Mouse (Mus musculus): ENCODE measurements around the gene Caln1. TPM values are rescaled to one million over a fixed set of nuclear protein-coding genes. Genes with fewer than 3 reads are reported as not detected.

The Caln1 gene
- polyA plus RNA-seq, 1 experiment from 2014 or later, result not detected

DNA sequence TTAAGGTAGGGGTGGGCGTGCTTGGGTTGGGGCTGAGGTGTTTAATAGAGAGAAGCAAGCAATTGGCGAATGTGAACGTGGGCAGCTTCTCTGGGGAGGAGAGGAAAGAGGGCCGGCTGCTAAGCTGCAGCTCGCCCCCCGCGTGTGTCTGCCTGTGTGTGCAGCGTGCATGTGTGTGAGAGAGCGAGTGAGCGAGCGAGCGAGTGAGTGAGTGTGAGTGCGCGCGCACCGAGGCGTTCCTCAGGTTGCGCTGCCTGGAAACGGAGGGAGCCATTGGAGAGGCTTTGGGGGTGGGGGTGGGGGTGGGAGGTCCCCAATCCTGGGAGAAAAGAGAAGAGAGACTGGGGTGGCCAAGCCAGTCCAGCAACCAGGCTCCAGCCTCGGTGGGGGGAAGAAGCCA is 79.2 kb downstream of the Caln1 start:
- H3K4me3 ChIP-seq (ENCODE audit: inconsistent target), result no peak overlapping the region
- H3K36me3 ChIP-seq (ENCODE audit: inconsistent target), result no peaks in the 10 kb centered on the region
- WGBS (ENCODE audit: missing documents), result 12% methylated on average over 19 of the region's 20 CpGs
- H3K27ac ChIP-seq, result no peak overlapping the region
- H3K79me2 ChIP-seq (ENCODE audit: inconsistent target), result no peaks in the 10 kb centered on the region

DNA sequence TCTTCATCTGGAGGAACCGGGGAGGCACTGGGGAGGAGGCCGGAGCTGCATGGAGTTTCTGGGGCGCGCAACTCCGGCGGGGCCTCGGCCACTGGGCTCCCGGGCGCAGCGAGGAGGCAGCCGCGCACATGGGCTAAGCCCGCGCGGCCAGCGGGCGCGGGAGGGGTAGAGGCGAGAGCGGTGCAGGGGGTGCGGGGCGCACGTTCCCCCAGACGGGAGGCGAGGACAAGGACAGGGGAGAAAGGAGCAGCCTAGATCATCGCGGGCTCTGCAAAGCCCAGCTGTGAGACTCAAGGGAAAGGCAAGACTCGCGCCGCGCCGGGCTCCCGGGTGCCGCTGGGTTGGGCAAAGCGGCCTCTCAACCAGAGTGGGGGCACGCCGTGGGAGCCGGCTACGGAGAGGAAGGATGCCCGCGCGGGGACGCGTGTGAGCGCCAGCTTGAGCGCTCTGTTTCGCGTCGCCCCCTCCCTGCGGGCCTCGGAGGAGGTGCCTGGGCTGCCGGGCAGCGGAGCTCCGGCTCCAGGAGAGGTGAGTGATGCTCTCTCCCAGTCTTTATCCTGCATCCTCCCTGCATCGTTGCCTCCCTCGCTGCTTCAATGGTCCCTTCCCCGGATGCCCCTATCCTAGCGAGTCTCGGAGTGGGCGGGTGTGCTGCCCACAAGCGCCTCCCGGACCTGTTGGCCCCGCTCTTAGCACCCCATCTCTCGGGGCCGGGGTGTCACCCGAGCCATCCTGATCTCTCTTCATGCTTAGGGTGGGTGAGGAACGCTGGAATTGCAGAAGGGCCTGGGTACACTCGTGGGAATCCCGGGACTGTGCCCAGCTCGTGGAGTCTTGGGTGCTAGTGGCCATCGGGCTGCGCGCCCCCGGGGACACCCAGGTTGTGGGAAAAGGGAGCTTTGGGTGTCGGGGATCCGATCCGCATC is 79.9 kb downstream of the Caln1 start:
- Histone ChIP-seq H3K27ac (no peak overlapping the region), H3K79me2 (ENCODE audit: inconsistent target) (no peaks in the 10 kb centered on the region), H3K4me3 (ENCODE audit: inconsistent target) (no peak overlapping the region), H3K36me3 (ENCODE audit: inconsistent target) (no peaks in the 10 kb centered on the region)
- 4% methylated on average over 77 of the region's 77 CpGs for WGBS (ENCODE audit: missing documents)

DNA sequence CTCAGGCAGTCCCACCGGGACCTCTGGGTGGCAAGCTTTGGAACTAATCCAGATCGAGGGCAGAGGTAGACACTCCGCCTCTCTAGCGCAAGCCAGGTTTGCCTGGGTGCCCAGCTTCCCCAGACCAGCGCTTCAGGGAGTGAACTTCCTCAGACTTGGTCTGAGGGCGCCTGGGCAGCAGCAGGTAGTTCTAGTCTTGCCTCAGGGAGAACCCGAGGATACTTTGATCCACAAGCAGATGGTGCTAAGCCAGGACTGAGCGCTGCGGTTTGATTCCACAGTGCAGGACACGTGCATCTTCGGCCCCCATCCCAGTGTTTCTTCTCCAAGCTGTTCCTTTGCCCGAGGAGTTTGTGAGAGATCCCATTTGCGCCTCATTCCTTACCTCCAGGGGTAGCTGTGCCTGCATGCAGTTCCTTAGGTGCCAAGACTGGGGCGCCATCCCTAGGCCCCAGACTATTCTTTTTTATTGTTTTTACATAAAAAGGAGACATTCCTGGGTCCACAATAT is 80.8 kb downstream of the Caln1 start:
- Histone ChIP-seq H3K36me3 (ENCODE audit: inconsistent target) (no peaks in the 10 kb centered on the region), H3K4me3 (ENCODE audit: inconsistent target) (no peak overlapping the region), H3K27ac (no peak overlapping the region), H3K79me2 (ENCODE audit: inconsistent target) (no peaks in the 10 kb centered on the region)
- WGBS (ENCODE audit: missing documents), result 12% methylated on average over 14 of the region's 14 CpGs

DNA sequence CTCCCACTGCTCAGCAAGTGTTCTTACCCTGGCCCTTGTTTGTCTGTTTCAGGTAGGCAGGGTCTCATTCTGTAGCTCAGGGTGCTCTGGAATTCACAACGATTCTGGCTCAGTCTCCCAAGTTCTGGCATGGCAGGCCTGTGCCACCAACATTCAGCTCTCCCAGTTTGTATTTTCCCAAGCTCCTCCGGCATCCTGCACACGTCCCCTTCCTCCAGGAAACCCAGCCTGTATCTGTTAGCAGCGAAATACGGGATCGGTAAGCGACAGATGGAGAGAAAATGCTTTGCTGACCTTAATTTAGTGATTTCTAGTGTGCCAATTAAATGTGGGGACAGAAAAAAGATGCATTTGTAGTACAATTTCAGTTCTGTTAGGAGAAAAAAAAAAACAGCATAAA is 88.8 kb downstream of the Caln1 start:
- Histone ChIP-seq H3K79me2 (ENCODE audit: inconsistent target) (no peaks in the 10 kb centered on the region), H3K4me3 (ENCODE audit: inconsistent target) (no peak overlapping the region), H3K36me3 (ENCODE audit: inconsistent target) (no peaks in the 10 kb centered on the region), H3K27ac (no peak overlapping the region)
- 94% methylated on average over 7 of the region's 7 CpGs for WGBS (ENCODE audit: missing documents)

DNA sequence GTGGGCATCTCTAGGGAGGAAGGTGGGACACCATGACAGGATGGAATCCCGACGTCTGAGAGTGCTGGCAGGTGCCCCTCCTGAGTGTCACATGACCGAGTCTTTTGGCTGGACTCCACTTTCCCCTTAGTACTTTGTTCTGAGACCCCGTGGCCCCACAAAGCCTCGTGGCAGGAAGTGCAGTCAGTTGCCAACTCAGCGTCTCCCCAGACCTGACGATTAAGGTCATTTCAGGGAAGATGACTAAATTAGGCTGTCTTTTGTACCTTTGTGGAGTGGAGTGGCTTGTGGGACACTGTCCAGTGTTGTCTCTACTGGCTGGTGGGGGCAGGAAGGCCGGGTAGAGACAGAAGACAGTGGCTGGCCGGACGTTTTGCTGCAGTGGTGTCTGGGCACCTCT is 103.0 kb downstream of the Caln1 start:
- WGBS (ENCODE audit: missing documents), result 76% methylated on average over 10 of the region's 10 CpGs
- Histone ChIP-seq H3K79me2 (ENCODE audit: inconsistent target) (no peaks in the 10 kb centered on the region), H3K36me3 (ENCODE audit: inconsistent target) (no peaks in the 10 kb centered on the region), H3K27ac (no peak overlapping the region), H3K4me3 (ENCODE audit: inconsistent target) (no peak overlapping the region)

DNA sequence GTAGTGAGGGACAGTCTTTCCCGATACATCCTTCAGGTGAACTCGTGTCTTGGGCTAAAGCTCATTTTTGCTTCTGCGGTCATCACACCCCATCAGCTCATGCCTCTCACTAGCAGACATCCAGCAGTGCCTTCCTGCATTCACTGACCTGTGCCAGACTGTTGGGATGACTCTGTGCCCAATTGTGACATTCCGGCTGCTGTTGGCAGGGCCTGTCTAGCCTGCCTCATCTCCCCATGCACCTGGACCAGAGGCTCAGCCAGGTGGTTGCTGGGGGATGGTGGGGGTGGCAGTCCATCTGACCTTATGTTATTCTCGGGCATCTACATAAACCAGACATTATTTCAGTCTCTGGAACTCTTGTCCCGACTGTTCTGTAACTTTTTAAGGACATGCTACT is 105.6 kb downstream of the Caln1 start:
- 82% methylated on average over 6 of the region's 6 CpGs for WGBS (ENCODE audit: missing documents)
- no peak overlapping the region for H3K27ac ChIP-seq
- no peak overlapping the region for H3K4me3 ChIP-seq (ENCODE audit: inconsistent target)
- no peaks in the 10 kb centered on the region for H3K36me3 ChIP-seq (ENCODE audit: inconsistent target)
- H3K79me2 ChIP-seq (ENCODE audit: inconsistent target), result no peaks in the 10 kb centered on the region

DNA sequence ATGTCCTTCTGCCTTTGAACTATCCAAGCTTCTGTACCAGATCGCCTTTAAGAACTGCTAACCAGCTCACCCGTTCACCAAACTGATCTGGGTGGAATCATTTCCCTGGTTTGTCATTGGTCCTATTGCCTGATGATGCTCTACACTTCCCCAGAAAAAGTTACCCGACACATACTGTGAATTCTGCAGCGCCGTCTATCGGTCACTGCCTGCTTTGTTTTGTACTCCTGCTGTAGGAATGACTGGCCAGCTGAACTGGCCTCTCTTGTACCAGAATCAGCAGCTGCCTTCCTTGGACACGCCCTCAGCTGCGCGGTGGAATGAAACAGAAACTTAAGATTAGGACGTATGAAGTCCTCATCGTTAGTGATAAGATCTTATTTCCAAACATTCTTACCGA is 107.5 kb downstream of the Caln1 start:
- Histone ChIP-seq H3K36me3 (ENCODE audit: inconsistent target) (no peaks in the 10 kb centered on the region), H3K27ac (no peak overlapping the region), H3K4me3 (ENCODE audit: inconsistent target) (no peak overlapping the region), H3K79me2 (ENCODE audit: inconsistent target) (no peaks in the 10 kb centered on the region)
- WGBS (ENCODE audit: missing documents), result 73% methylated on average over 12 of the region's 12 CpGs

DNA sequence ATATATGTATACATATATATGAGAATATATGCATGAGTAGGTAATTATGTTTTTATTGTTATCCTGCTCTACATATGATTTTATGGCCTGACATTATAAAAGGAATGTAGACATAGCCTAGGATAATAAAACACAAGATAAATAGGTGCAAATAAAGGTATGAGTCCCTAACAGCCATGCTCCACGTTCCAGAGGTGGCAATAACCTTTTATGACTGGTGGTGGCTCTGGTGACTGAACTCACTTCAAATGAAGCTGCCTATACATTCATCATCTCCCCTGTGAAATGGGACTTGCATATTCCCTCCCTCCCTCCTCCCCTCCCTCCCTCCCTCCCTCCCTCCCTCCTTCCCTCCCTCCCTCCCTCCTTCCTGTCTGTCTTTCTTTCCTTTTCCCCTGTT is 111.0 kb downstream of the Caln1 start:
- Histone ChIP-seq H3K79me2 (ENCODE audit: inconsistent target) (no peaks in the 10 kb centered on the region), H3K4me3 (ENCODE audit: inconsistent target) (no peak overlapping the region), H3K36me3 (ENCODE audit: inconsistent target) (no peaks in the 10 kb centered on the region), H3K27ac (no peak overlapping the region)
- whole genome bisulfite sequencing (ENCODE audit: missing documents), result 20% methylated on average over 1 of the region's 1 CpGs

DNA sequence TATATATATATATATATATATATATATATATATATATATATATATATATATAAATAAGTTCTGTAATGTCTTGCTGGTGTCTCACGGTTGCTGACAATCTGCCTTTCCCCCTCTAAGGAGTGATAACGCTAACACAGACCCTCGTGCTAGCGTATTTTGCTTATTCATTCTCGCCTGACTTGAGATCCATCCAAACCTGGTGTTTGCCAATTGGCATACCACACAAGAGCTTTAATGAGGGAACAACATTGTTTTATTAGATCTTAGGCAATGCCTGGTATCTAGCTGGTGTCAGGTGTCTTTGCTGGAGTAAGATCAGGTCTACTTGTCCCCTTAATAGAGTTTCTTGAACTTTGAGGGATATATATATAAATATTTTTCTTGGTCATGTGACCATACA is 122.2 kb downstream of the Caln1 start:
- H3K27ac ChIP-seq, result no peak overlapping the region
- no peak overlapping the region for H3K4me3 ChIP-seq (ENCODE audit: inconsistent target)
- WGBS (ENCODE audit: missing documents), result 91% methylated on average over 5 of the region's 5 CpGs
- no peaks in the 10 kb centered on the region for H3K79me2 ChIP-seq (ENCODE audit: inconsistent target)
- H3K36me3 ChIP-seq (ENCODE audit: inconsistent target), result no peaks in the 10 kb centered on the region

DNA sequence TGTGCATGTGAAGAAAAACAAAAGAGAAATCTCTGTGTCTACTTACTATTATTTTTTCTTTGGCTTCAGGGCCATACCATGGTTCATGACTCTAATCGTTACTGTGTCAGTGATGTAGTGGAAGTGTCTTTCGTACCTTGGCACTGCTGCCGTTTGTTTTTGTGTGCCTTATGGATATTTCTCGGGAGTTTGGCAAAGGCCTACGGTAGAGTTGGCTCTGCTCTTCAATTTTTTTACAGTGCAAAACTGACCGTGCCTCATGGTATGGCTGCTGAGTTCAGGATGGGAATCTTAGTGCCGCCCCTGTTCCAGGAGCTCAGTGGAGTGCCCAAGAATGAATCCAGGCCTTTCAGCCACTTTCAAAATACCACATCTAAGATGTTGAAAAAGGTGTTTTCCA is 123.0 kb downstream of the Caln1 start:
- Histone ChIP-seq H3K36me3 (ENCODE audit: inconsistent target) (no peaks in the 10 kb centered on the region), H3K79me2 (ENCODE audit: inconsistent target) (no peaks in the 10 kb centered on the region), H3K27ac (no peak overlapping the region), H3K4me3 (ENCODE audit: inconsistent target) (no peak overlapping the region)
- WGBS (ENCODE audit: missing documents), result 80% methylated on average over 7 of the region's 7 CpGs

DNA sequence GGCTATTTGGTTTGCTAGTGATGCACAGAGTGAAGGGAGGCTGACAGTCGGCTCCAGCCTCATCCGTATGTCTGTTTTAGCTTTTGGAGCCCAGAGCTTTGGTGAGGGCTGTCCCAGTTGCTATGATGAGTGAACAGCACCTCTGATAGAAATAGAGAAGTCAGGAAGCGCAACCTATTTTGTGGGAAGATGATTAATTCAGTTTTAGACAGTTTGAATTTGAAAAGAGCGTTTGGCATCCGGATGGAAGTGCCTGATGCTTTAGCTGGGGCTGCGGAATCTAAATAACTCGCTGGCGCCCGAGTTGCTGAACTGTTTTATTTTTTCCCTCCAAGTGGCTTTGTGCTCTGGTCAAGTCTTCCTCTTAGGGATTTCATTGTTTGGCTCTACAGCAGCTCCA is 133.3 kb downstream of the Caln1 start:
- H3K79me2 ChIP-seq (ENCODE audit: inconsistent target), result no peaks in the 10 kb centered on the region
- H3K4me3 ChIP-seq (ENCODE audit: inconsistent target), result no peak overlapping the region
- no peaks in the 10 kb centered on the region for H3K36me3 ChIP-seq (ENCODE audit: inconsistent target)
- WGBS (ENCODE audit: missing documents), result 78% methylated on average over 9 of the region's 9 CpGs
- H3K27ac ChIP-seq, result no peak overlapping the region

DNA sequence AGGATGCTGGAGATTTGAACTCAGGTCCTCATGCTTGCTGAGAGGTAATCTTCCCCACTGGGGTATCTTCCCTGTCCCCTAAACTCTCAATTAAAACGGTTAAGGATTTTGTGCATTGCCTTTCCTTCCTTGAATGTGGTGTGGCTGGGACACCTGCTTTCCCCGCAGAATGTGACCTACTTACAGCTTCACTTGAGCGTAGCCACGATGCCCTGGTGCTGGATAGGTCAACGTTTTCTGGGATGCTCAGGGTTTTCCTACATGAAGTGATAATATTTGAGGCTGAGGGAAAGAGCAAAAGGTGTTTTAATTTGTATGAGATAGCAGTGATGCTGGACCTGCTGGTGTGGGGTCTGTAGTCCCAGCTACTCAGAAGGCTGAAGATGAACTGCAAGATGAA is 135.6 kb downstream of the Caln1 start:
- H3K4me3 ChIP-seq (ENCODE audit: inconsistent target), result no peak overlapping the region
- WGBS (ENCODE audit: missing documents), result 93% methylated on average over 5 of the region's 5 CpGs
- no peaks in the 10 kb centered on the region for H3K79me2 ChIP-seq (ENCODE audit: inconsistent target)
- no peak overlapping the region for H3K27ac ChIP-seq
- no peaks in the 10 kb centered on the region for H3K36me3 ChIP-seq (ENCODE audit: inconsistent target)

DNA sequence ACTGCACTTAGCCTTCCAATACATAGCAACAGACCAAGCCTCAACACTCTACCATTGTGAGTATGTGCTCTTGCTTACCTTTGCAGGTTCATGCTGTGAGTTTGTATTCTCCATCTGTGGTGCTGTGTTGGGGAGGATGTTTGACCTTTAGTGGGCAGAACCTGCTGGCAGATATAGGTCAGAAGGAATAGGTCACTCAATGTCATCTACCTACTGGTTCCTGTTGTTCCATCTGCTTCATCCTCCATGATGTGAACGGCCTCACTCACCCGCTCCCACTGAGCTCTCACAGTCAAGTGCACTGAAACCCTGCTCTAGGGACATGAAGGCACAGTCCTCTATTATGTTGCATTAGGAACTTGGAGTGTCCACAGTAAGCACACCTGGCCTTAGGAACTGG is 141.3 kb downstream of the Caln1 start:
- WGBS (ENCODE audit: missing documents), result 86% methylated on average over 2 of the region's 2 CpGs
- Histone ChIP-seq H3K79me2 (ENCODE audit: inconsistent target) (no peaks in the 10 kb centered on the region), H3K27ac (no peak overlapping the region), H3K4me3 (ENCODE audit: inconsistent target) (no peak overlapping the region), H3K36me3 (ENCODE audit: inconsistent target) (no peaks in the 10 kb centered on the region)

DNA sequence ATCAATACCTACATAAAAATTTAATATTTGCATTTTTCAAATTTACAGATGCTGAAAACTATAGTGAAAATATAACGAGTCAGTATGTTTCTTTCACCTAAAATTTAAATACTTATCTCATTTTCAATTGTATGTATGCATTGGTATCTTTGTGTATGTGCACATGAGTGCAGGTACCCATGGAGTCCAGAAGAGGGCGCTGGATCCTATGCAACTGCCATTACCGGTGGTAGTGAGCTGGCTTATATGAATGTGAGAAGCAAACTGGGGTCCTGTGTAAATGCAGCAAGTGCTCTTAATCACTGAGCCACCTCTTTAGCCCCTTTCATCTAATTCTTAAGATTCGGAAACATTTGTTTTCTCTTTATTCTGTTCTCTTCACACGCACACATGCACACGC is 146.1 kb downstream of the Caln1 start:
- H3K27ac ChIP-seq, result no peak overlapping the region
- WGBS (ENCODE audit: missing documents), result 73% methylated on average over 5 of the region's 6 CpGs
- H3K79me2 ChIP-seq (ENCODE audit: inconsistent target), result no peaks in the 10 kb centered on the region
- H3K36me3 ChIP-seq (ENCODE audit: inconsistent target), result no peaks in the 10 kb centered on the region
- no peak overlapping the region for H3K4me3 ChIP-seq (ENCODE audit: inconsistent target)

DNA sequence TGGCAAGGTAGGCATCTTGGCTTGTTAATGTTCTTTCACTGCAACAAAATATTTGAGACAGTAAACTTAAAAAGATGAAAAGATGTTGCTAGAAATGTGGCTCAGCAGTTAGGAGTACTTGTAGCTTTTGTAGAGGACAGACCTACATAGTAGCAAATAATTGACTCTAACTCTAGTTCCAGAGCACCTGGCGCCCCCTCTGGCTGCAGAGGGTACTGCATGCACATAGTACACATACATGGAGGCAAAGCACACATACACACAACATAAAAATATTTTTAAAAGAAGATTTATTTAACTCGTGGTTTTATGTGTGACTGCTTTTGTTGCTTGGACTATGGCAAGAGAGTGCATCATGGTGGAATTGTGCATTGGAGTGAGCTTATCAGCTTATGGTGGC is 151.3 kb downstream of the Caln1 start:
- H3K79me2 ChIP-seq (ENCODE audit: inconsistent target), result no peaks in the 10 kb centered on the region
- WGBS (ENCODE audit: missing documents), result 75% methylated on average over 2 of the region's 2 CpGs
- H3K36me3 ChIP-seq (ENCODE audit: inconsistent target), result no peaks in the 10 kb centered on the region
- H3K27ac ChIP-seq, result no peak overlapping the region
- H3K4me3 ChIP-seq (ENCODE audit: inconsistent target), result no peak overlapping the region

DNA sequence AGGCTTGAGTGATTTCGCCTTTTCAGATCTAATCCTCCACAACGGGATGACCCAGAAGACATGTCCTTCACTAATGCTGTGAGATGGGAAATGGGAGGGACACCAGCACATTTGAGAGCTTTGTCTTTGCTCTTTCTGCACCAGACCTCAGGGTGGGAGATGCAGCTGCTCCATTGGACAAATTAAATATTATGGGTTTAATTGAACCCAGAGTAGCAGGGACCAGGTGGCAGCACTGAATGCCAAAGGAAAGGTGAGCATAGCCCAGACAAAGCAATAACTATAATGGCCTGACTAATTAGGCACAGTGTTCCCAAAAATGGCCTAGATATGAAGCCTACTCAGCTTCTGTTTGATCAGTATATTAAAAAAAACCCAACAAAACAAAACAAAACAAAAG is 158.2 kb downstream of the Caln1 start:
- Histone ChIP-seq H3K27ac (no peak overlapping the region), H3K36me3 (ENCODE audit: inconsistent target) (no peaks in the 10 kb centered on the region), H3K4me3 (ENCODE audit: inconsistent target) (no peak overlapping the region), H3K79me2 (ENCODE audit: inconsistent target) (no peaks in the 10 kb centered on the region)
- 83% methylated on average over 2 of the region's 2 CpGs for WGBS (ENCODE audit: missing documents)
